Mouse (Mus musculus) right cerebral cortex, adult 18-20 months (tissue): ENCODE data around the gene Tmem115.
"Not testable (repeated sequence)": the region's sequence is repeated elsewhere in the genome, so short reads cannot be mapped to it uniquely, and the experiment has no call there.

Experiments used
- DNase-seq: peaks from one replicate; pipeline ENCODE4 v3.0.0; 2022; ENCODE audit warnings: mixed read lengths

Gene Tmem115

DNA sequence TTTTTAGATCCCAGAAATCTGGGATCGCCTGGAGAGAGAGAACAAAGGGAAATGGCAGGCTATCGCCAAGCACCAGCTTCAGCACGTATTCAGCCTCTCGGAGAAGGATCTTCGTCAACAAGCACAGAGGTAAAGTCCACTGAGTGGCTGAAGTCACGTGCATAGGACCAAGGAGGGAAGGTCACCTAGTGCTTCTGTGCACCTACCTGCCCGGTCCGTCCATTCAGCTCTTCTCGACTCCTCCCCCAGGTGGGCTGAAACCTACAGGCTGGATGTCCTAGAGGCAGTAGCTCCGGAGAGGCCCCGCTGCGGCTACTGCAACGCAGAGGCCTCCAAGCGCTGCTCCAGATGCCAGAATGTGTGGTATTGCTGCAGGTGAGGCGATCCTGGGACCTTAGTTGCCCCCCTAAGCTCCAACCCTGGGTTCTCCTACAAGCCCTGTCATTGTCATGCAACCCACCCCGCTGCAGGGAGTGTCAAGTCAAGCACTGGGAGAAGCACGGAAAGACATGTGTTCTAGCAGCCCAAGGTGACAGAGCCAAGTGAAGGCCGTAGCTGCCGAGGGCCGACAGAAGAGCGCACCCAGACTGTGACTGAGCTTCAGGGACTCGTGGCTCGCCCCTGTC, 16.9 kb downstream of the Tmem115 start:
- no peak for DNase-seq

DNA sequence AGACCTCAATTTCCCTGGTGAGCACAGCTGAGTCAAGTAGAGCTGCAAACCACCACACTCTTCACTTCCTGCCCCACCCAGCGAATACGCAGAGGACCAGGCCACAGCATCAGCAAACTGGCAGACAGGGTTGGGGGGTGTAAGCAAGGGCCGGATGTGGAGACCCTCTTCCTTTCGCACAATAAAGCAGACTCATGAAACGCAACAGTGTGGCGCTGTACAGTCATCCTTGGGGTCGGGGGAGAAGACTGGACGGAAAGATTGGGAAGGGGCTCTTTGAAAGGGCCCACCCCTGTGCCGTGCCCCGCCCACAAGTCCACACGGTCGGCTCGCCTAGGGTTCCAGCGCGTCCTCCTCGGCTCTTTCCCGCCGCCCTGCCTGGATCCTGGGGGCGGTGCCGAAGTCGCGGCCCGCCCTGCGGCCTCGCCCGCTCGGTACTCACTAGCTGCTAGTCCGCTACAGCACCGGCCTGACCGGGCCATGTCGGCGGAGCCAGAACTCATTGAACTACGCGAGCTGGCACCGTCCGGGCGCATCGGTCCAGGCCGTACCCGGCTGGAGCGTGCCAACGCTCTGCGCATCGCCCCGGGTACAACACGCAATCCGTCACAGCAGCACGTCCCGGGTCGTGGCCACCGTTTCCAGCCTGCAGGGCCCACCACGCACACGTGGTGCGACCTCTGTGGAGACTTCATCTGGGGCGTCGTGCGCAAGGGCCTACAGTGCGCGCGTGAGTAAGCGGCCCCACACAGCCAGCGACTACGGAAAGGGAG, 17.6 kb downstream of the Tmem115 start, which contains the start of gene Rassf1:
TSS of gene Rassf1 (plus strand) at position 439 of the 773 bp plus-strand sequence.
- no peak for DNase-seq

- no peak for DNase-seq
Observed at GRCm38 (mm10) chr9:107551890-107552355, 18.2 kb downstream of the Tmem115 start.

DNA sequence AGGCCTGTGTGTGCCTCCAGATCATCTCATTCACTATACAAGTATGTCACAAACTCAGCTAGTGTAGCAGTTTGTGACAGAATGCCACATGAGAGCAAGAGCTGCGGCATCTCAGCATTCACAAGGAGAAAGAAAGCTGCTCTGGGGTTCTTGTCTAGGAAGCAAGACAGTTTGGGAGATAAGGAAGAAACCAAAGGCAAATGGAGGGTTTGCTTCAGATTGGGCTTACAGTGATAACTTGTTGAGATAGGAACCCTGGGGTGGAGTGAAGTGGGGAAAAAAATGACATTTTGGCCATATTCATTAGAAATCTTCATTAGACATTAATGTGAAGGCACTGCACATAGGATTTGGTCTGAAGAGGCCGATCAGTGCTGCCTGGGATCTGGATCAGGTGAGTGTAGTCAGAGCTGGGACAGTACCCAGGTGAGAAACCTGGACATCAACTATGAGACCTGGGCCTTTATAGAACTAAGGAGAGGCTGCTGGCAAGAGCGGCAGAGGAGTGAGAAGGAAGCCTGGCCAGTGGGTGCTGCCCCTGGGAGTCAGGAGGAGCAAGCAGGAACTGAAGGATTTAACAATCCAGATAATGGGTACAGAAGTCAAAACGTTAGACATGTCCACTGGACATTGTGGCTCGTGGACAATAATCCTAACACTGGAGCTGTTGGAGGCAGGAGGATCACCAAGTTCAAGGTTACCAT, 19.1 kb downstream of the Tmem115 start:
- no peak for DNase-seq

GRCm38 (mm10) chr9:107553541-107554318, 20.0 kb downstream of the Tmem115 start:
- DNase-seq, result no peak

DNA sequence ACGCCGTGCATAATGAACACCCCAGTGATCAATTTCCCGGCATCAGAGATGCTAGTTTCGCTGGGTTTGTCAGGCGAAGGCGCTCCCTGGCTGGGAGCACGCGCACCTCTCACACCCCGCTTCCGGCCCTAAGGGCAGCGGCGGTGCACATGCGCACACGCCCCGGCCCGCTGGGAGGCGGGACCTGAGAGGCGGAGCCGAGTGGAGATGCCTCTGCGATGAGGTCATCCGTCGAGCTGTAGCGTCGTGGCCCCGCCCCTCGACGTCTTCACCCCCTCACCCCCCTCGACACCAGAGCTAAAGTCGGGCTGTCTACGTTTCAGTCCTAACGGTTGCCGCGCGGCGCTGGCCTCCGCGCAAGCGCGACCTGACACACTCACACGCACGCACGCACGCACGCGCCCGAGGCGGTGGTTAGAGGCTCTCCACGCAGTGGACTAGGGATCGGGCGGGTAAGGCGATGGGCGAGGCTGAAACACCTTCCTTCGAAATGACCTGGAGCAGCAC, 20.6 kb downstream of the Tmem115 start:
- DNase-seq, result peak; percentile 96

DNA sequence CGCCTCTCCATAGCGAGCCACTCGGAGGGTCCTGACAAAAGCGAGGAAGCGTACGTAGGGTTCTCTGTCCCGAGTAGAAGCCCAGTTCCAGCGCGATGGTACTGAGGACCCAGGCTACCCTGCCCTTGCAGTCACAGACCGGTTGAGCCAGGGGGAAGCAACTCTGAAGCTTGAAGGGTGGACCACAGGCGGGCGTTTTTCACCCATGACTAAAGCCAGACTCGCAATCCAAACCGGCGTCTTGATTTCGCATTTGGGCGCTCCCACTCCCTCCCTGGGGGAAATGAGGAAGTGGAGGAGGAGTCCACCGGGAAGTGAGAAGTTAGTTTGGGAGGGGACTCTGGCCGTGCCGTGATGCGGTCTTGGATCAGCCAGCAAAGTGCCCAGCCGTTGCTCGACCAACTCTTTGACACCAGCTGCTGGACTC, 21.3 kb downstream of the Tmem115 start:
- no peak for DNase-seq

- DNase-seq, result no peak
Observed at GRCm38 (mm10) chr9:107555701-107556100, 22.0 kb downstream of the Tmem115 start.

- no peak for DNase-seq
Observed at GRCm38 (mm10) chr9:107556346-107556745, 22.6 kb downstream of the Tmem115 start.

DNA sequence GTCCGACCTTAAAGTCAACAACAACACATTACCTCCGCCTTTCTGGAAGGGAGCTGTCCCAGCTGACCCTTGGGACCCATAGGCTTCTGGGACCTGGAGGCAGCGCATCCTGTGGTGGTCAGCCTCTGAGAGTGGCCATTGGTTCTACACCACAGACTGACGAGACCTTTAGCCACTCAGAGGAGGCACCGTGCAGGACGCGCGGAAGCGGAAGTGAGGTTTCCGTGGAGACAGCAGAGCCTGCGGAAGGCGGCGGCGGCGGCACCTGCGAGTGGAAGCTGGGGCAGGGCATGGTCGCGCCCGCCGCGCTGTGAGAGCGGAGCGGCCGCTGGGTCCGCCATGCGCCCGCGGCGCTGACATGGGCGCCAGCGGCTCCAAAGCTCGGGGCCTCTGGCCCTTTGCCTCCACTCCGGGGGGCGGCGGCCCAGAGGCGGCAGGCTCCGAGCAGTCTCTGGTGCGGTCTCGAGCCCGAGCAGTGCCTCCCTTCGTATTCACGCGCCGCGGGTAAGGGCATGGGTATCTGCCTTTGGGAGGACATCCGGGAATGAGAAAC, 29.4 kb downstream of the Tmem115 start, which contains the start of gene Tusc2:
TSS of gene Tusc2 (plus strand) at position 227 of the 553 bp plus-strand sequence.
- DNase-seq, result peak; percentile 98

DNA sequence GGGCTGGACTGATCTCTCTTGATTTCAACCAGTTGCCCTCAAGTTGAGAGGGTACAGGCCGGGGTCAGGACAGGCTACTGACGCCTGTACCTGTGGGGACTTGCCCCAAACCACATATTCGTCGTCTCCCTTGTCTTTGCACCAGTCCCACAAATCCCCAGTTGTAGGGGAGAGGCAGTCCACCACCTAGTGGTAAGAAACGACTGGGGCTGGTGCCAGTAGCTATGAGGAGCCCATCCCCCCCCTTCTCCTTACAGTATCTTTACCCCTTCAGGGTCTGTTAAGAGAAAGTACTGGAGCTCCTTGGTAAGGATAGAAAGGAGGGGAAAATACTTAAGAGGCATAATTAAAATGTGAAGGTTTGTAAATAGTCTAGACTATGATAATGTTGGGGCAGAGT, 31.8 kb downstream of the Tmem115 start:
- DNase-seq, result not testable (repeated sequence)

DNA sequence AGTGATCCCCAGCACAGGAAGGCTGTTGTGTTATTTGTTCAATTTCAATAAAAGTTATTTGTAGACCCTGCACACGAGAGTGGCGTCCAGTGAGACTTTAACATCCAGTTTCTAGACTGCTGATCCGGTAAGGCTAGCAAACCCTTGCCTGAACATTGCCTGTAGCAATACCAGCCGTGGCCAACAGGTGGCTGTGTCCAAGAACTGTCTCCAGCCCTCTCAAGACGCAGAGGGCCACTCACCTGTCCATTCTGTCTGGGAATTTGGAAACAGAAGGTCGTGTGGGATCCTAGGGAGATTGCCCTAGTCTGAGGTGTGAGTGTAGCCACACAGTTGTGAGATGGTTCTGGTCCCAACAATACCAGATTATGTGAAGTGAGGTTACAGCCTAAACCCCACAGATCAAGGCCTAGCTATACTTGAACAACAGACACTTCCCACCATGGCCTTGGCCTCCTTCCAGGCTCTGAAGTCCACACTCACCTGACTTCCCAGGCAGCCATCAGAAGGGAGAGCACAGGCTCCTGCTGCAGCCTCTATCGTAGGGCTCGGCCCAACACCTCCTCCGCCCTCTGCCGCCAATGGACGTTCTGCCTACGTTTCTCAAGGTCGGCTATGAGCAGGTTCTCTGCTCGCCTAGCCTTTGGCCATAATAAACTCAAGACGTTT, 32.4 kb downstream of the Tmem115 start:
- peak; percentile 48 for DNase-seq

- no peak for DNase-seq
Observed at GRCm38 (mm10) chr9:107566855-107567254, 33.1 kb downstream of the Tmem115 start.

GRCm38 (mm10) chr9:107567702-107568319, 34.1 kb downstream of the Tmem115 start, which contains the start of gene Hyal2:
Gene Hyal2 (plus strand): TSS chr9:107567945.
- DNase-seq, result no peak

DNA sequence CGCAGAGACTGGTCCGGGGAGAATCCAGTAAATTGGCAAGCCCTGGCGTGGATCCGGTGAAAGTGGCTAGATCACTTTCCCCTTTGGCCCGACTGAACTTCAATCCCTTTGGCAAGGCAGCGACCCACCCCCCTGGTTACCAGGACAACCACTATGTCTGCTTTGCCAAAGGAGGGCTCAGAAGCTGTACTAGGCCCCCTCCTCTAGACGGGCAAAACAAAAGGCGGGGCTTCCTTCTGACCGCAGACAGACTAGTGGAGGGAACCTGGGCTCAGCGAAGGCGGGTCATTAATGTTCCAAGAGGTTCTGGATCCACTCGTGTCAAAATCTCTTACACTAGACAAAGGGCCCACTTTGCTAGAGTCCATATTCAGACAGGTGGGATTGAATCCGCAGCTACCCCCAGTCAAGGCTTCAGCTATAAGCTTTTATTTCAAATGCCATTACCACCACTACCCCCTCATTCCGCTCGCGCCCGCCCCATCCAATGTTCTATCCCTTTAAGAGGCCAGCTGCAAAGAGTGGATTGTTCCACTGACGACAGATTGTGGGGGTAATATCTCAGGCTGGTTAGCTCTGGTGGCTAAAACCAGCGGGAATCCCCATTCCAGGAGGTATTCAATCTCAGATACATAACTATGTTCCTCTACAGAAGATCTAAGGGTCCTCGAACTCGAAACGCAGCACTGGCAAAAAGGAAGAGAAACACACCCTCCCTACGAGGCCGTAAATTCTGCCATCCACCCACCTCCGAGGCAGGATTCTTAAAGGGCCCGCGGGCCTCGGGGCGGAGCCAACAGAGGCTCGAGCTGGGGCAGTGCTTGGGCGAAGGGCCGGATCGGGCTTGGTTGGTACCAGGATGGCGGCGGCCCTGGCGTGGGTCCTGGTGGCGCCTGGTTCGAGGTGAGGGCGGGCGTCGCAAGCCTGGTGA, 34.9 kb downstream of the Tmem115 start:
- peak; percentile 77 for DNase-seq

DNA sequence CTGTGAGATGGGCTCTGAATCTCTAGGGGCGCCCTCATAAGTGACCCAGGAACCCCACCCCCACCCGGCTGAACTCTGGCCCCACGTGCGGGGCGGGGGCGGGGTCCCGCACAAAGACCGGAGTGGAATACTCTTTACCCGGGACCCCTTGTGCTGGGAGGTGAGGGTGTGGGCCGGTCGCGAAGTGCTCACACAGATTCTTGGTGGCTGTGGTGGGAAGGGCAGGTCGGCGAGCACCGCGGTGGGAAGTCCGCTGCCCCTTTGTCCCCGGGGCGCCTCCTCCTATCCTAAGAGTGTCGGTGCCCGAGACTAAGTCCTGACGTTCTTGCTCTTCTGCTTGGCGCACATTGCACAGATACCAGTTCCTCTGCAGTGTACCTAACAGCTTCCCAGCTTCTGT, 35.5 kb downstream of the Tmem115 start:
- no peak for DNase-seq

GRCm38 (mm10) chr9:107570016-107570415, 36.3 kb downstream of the Tmem115 start:
- no peak for DNase-seq

- no peak for DNase-seq
Observed at GRCm38 (mm10) chr9:107570845-107571244, 37.1 kb downstream of the Tmem115 start.

DNA sequence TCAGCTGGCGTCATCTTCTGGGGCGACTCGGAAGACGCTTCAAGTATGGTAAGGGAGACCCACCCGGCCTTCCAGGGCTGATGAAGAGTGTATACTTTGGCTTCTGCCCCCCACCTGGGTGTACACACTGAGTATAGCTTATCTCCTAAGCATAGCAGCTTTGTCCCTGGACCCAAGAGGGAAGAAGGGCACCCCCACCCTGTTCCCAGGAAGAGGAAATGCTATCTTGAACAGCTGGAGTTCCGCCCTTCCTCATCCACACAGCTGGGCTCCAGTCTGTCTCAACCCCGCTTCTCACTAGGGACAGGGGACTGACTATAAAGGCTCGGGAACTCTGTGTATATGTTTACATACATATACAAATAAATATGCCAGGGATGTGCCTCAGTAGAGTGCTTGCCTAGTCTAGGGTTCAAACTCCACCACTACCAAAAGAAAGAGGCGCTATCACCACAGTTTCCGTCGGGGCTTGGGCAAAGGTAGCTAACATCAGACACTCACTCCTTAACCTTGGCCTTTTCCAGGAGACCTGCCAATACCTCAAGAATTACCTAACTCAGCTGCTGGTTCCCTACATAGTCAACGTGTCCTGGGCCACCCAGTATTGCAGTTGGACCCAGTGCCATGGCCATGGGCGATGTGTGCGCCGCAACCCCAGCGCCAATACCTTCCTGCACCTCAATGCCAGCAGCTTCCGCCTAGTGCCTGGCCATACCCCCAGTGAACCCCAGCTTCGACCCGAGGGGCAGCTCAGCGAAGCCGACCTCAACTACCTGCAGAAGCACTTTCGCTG, 38.0 kb downstream of the Tmem115 start:
- no peak for DNase-seq
